Mouse (Mus musculus): ENCODE data around the gene Ngfr.

DNA sequence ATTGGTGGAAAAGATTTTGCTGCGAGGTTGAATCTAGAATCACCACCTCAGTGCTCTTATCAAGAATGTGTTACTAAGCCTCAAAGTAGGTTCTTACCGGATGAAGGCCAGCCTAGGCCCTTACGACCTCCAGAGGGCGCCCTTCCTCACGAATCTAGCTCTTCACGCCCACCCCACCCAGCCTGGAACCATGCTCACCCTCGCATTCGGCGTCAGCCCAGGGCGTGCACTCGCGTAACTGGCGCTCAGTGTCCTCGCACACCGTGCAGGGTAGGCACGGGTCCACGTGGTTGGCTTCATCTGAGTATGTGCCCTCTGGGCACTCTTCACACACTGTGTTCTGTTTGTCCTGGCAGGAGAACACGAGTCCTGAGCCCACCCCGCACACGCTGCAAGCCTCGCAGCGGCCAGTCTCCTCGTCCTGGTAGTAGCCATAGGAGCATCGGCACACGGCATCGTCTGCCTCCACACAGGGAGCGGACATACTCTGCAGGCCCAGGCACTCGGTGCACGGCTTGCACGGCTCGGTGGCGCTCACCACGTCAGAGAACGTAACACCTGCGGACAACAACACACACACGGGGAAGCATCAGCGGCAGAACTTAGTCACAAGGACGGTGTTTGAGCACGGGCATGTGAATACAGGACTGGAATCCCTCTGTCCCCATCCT, 9.6 kb downstream of the Ngfr start:
- TF ChIP-seq CTCF (IDR thresholded peaks at IDR 0.05; ENCODE audit: extremely low read depth, insufficient read length, insufficient replicate concordance, low read depth, low read length) (peak; percentile 61; the same call in 1 of the 2 replicates), POLR2A (IDR thresholded peaks at IDR 0.05; ENCODE audit: low read depth, low read length) (no peak)
